Mouse (Mus musculus) layer of hippocampus, adult 9-11 months (tissue): ENCODE results near the gene Dmtf1.
A peak's percentile ranks its signal among the peaks of the same experiment; 100 is the strongest.
"Not testable (repeated sequence)": the region's sequence is repeated elsewhere in the genome, so short reads cannot be mapped to it uniquely, and the experiment has no call there.

Experiments
- DNase-seq: peaks from one replicate; pipeline ENCODE4 v3.0.0; 2022

Dmtf1 gene

DNA sequence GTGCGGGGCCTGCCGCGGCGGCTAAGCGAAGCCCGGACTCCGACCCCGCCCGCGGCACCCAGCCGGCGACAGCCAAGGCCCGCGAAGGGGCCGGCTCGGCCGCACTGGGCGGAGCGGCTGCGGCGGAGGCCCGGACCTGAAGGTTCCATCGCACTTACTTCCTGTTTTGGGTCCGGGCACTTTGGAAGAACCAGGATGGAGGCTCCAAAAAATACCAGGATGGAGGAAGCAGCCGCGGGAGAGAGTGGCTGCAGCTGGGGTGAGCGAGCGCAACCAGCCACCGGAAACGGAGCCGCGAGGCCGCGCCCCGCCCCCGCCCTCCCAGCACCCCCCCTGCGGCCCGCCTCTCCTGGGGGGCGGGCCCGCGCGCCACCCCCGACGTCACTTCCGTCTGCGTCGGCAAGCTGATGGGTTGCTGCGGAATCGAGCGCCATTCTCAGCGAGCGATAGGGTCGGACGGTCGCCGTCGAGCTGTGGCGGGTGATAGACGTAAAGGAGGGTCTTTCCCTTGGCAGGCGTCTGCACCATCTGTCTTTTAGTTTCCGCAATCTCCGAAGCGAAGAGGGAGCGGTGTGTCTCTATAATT is at the start of gene Dmtf1:
Dmtf1 (minus strand) TSS at position 321 of the 586 bp plus-strand sequence.
- DNase-seq, result peak; percentile 94

DNA sequence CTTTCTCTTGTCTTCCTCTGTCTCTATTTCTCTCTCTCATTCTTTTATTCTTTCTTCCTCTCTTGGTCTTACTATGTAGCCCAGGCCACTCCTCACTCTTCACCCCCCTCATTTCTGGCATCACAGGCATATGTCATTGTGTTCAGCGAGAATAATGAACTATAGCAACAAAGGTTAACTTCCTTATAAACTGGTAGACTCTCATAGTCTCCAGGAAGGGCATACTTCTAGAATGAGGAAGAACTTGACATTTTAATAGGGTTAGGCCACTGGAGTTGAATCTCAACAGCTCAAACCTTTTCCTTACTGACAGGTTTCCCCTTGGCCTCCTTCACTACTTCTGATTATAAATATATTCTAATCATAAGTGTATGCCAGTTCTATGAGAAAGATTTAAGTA is 24.9 kb upstream of the Dmtf1 start:
- no peak for DNase-seq

DNA sequence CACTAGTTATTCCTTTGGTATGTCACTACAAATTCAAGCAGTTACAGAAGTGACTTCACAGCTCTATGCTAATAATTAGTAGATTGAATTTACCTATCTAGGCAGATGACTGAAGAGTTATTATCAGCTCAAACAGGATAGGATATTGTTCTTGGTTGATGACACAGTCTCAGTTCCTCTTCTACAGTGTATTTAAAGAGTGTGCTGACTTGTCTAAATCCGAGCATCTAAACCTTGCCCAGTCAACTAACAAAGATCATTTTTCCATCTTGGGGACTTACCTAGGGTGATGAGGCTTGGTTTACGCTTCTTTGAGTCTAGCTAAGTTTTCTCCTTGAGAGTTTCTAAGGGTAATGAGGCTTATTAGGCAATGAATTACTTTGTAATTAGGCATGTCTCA is 11.7 kb upstream of the Dmtf1 start:
- no peak for DNase-seq

DNA sequence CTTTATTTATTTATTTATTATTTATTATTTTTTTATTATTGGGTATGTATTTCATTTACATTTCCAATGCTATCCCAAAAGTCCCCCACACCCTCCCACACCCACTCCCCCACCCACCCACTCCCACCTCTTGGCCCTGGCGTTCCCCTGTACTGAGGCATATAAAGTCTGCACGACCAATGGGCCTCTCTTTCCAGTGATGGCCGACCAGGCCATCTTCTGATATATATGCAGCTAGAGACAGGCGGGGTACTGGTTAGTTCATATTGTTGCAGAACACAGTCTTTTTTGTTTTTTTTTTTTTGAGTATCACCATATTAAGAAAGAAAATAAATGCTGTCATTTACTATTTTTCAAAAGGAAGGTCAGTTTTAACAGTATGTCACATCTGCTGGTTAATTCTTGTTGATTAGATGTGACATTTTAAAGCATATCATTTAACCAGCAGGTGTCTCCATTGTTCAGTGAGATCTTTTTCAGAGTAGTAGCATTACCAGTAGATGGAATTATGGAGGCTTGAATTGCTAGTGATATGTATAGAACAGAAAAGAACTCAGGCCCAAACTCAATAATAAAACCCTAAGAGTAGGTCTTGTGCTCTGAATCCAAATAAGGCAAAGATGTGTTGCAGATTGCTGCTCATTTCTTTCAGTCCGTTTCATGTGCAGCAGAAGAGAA is 7.9 kb upstream of the Dmtf1 start:
- DNase-seq, result not testable (repeated sequence)

DNA sequence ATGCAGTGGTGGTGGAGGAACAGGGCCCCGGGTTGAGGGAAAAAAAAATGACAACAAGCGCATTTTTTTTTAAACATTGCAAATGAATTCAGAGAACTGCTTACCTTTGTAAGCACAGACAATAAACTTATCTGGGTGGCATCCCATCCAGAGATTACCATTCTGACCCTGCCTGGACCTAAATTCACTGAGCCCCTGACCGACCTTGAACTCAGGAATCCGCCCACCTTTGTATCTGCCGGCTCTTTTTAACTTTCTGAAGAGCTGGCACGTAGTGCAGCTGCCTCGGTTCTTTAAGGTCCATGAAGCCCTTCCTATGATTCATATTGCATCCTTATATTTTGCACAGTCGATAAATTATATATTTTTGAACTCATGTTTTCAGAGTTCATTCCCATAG is 4.8 kb upstream of the Dmtf1 start:
- no peak for DNase-seq

GRCm38 (mm10) chr5:9165151-9165550 is 3.6 kb upstream of the Dmtf1 start:
- DNase-seq, result not testable (repeated sequence)

GRCm38 (mm10) chr5:9163411-9163810 is 1.8 kb upstream of the Dmtf1 start:
- no peak for DNase-seq

DNA sequence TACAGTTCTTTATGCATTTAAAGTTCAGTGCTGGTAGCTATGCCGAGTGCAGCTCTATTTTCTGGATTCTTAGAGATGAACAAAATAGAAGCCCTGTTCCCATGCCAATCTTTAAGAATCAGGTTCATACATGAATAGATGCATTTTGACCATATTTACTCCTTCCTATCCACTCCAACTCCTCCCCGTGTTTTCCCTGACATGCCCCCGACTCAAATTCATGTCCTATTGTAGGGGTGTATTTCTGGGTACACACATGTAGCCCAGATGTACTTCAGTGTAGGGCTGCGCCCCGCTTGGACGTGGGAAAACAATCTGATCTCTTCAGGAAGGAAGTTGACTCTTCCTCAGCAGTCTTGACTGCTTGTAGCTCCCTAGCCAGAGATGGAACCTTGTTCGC is 512 bp upstream of the Dmtf1 start:
- peak; percentile 6 for DNase-seq

GRCm38 (mm10) chr5:9160831-9161455 is 633 bp downstream of the Dmtf1 start:
- DNase-seq, result peak; percentile 10

DNA sequence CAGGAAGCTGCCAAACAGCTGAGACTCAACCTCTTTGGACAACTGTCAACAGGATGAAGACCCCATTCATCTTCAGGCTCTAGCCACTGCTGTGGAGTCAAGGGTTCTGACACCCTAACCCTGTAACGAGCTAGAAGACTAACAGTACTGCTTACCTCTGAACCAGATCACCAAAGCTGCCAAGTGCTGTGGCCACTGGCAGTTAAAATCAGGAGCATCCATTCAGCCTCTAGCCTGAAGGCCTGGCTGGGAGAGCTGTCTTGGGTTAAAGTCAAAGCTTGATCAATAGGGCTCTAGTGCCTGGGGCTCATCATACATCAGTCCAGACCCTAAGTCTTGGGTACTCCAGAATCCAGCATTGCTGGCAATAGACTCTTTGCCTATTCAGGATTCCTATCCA is 4.2 kb downstream of the Dmtf1 start:
- DNase-seq, result no peak

DNA sequence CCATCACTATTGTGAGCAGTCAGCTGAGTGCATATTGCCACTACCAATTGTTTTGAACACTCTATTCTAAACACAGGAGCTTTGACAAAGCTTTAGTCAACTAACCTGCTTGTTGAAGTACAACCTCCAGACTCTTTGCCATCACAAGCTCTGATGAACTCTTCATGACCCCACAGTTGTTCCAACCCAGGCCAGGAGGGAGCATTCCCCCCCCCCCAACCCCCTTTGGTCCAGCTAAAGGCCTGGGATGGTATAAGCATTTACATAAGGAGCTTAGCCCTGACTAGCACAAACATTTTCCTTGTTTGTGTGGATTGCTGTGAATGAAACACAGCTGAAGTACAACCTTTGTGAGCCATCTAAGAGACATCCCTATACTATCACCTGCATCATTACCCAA is 4.8 kb downstream of the Dmtf1 start:
- DNase-seq, result no peak

GRCm38 (mm10) chr5:9149273-9149850 is 12.2 kb downstream of the Dmtf1 start:
- DNase-seq, result no peak

- no peak for DNase-seq
Observed at GRCm38 (mm10) chr5:9142376-9142775, 19.2 kb downstream of the Dmtf1 start.

- no peak for DNase-seq
Observed at GRCm38 (mm10) chr5:9140724-9141123, 20.9 kb downstream of the Dmtf1 start.

- DNase-seq, result no peak
Observed at GRCm38 (mm10) chr5:9135588-9135987, 26.0 kb downstream of the Dmtf1 start.

GRCm38 (mm10) chr5:9131786-9132185 is 29.8 kb downstream of the Dmtf1 start:
- no peak for DNase-seq

DNA sequence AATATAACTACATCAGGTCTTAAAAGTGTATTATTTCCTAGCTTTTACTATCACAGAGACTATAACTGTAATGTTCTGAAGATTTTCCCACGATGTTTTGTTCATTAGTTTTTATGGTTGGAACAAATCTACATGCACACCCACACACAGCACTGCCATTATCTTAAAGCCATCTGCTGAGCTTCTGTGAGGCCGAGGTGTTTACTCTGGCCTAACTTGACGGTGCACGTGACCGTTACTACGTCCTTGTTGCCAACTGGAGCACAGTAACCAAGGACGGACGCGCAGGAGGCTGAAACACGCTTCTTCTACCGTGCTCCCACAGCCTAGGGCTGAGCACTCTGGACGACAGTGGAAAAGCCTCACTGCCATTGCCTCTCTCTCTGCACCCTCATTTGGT is 33.0 kb downstream of the Dmtf1 start:
- peak; percentile 77 for DNase-seq

DNA sequence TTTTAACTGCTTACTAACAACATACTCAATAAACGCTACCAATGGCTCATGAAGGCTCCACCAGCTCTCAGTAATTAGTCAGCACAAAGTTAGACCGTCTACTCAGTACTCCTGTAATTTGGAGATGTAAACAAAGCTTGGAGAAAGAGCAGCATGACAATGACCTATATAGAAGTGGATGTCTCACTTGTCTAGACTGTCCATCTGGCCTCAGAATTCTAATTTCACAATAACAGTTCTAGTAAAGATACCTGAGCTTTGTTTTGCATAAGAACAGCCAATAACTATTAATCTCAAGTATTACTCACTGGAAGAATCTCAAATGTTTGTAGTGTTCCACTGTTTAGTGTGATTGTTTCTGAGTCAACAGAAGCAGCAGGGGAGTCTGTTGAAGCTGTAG is 37.4 kb downstream of the Dmtf1 start:
- no peak for DNase-seq

DNA sequence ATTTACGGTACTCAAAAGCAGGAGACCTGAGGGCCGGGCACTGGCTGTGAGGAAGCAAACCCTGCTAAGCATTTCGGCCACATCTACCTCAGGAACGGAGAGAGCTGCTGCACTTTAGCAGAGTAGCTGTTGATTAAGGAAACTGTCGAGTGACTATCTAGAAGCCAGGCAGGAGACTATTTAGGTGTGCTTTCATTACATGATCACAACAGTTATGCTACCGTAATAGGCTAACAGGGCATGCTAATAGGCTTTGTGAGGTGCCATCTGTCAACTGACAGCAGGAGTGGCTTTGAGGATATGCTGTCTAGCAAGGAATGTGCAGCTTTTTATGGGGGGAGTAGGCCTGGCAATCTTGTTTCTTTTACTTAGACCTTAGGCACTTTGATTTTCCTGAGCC is 47.4 kb downstream of the Dmtf1 start:
- DNase-seq, result no peak

- peak; percentile 47 for DNase-seq
Observed at GRCm38 (mm10) chr5:9111759-9112158, 49.8 kb downstream of the Dmtf1 start.

DNA sequence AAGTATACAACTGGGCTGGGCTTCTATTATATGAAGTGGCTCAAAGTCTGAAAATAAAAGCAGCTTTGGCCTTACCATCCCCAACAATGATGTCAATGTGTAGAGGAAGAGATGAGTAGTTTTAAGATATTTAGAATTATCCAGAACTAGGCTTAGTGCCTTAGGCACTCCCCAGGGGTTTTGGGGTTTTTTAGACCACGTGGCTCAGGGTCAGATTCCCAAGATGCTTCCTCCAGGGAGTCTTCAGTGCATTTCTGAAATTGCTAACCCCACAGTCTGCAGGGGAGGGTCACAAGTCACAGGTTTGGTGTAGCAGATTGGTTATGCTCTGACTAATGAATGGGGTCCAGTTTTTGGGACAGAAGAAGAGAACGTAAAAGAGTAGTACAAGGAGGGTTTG is 50.3 kb downstream of the Dmtf1 start:
- no peak for DNase-seq

DNA sequence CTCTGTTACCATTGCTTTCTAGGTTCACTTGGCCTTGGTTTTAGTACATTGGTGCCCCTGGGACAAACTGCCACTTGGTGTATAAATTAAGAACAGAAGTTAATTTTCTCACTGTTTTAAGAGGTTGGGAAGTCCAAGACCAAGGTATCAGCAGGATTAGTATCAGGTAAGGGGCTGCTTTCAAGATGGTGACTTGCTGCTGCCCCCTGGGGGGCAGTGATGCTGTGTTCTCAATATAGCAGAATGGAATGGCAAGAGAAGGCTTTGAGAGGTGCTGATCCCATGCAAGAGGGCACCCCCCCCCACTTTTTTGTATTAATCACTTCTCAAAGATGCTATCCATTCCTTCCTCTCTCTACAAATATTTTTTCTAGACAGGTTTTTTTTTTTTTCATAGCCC is 52.0 kb downstream of the Dmtf1 start:
- DNase-seq, result no peak

- no peak for DNase-seq
Observed at GRCm38 (mm10) chr5:9108490-9108889, 53.1 kb downstream of the Dmtf1 start.
